Mouse (Mus musculus) gastrocnemius, adult 18-20 months (tissue): ENCODE data around the gene Gm20388. TPM values are rescaled to one million over a fixed set of nuclear protein-coding genes. Genes with fewer than 3 reads are reported as not detected.
"Not testable (repeated sequence)": the region's sequence is repeated elsewhere in the genome, so short reads cannot be mapped to it uniquely, and the experiment has no call there.

Source experiments
- DNase-seq: peaks from one replicate; pipeline ENCODE4 v3.0.0; 2021; ENCODE audit warnings: low spot score
- total RNA-seq, 2 experiments: library from RNA; stranded (reverse); gene quantifications; 2 replicates each; pipeline ENCODE4 v1.2.3; 2021

The Gm20388 gene
- total RNA-seq, 2 experiments from 2014 or later: 10.5 to 12.3 TPM

GRCm38 (mm10) chr8:121124547-121125239 lies 1214.1 kb downstream of the Gm20388 start:
- no peak for DNase-seq

- peak; percentile 43 for DNase-seq
Observed at GRCm38 (mm10) chr8:121125311-121125876, 1214.8 kb downstream of the Gm20388 start.

- DNase-seq: no peak
Observed at GRCm38 (mm10) chr8:121126191-121126590, 1215.5 kb downstream of the Gm20388 start.

- no peak for DNase-seq
Observed at GRCm38 (mm10) chr8:121126694-121127093, 1216.1 kb downstream of the Gm20388 start.

GRCm38 (mm10) chr8:121127291-121127701 lies 1216.7 kb downstream of the Gm20388 start:
- no peak for DNase-seq

GRCm38 (mm10) chr8:121127756-121128375 lies 1217.2 kb downstream of the Gm20388 start, which contains the start of gene Foxl1:
TSS of gene Foxl1 (plus strand) at chr8:121127940.
- DNase-seq: no peak

GRCm38 (mm10) chr8:121128531-121129264 lies 1218.1 kb downstream of the Gm20388 start:
- no peak for DNase-seq

GRCm38 (mm10) chr8:121129265-121129940 lies 1218.8 kb downstream of the Gm20388 start:
- no peak for DNase-seq

GRCm38 (mm10) chr8:121130522-121130921 lies 1219.9 kb downstream of the Gm20388 start:
- no peak for DNase-seq

- no peak for DNase-seq
Observed at GRCm38 (mm10) chr8:121132961-121133513, 1222.4 kb downstream of the Gm20388 start.

GRCm38 (mm10) chr8:121134102-121134501 lies 1223.5 kb downstream of the Gm20388 start:
- no peak for DNase-seq

- DNase-seq: no peak
Observed at GRCm38 (mm10) chr8:121134512-121134911, 1223.9 kb downstream of the Gm20388 start.

GRCm38 (mm10) chr8:121136856-121137255 lies 1226.2 kb downstream of the Gm20388 start:
- DNase-seq: no peak

- not testable (repeated sequence) for DNase-seq
Observed at GRCm38 (mm10) chr8:121145457-121146134, 1235.0 kb downstream of the Gm20388 start.

- DNase-seq: no peak
Observed at GRCm38 (mm10) chr8:121148573-121149083, 1238.0 kb downstream of the Gm20388 start.

GRCm38 (mm10) chr8:121152394-121152793 lies 1241.8 kb downstream of the Gm20388 start:
- peak; percentile 68 for DNase-seq

- DNase-seq: no peak
Observed at GRCm38 (mm10) chr8:121156990-121157491, 1246.4 kb downstream of the Gm20388 start.

- no peak for DNase-seq
Observed at GRCm38 (mm10) chr8:121158812-121159211, 1248.2 kb downstream of the Gm20388 start.

- no peak for DNase-seq
Observed at GRCm38 (mm10) chr8:121161437-121161836, 1250.8 kb downstream of the Gm20388 start.

GRCm38 (mm10) chr8:121162413-121162812 lies 1251.8 kb downstream of the Gm20388 start:
- no peak for DNase-seq
